Mouse (Mus musculus) kidney, adult 2 months (tissue): ENCODE data around the gene Tnfaip8l1. TPM values are rescaled to one million over a fixed set of nuclear protein-coding genes. Genes with fewer than 3 reads are reported as not detected.

Experiments
- DNase-seq: peaks from one replicate; pipeline ENCODE4 v3.0.0; 2021
- H3K27ac ChIP-seq: fragments of 200-500 bp; 2 replicates; pipeline ENCODE4 v1.5.1; 2012; ENCODE audit warnings: low read depth, low read length, control low read depth, inconsistent platforms; ENCODE audit not compliant: insufficient read depth
- H3K27me3 ChIP-seq: fragments of 200-500 bp; replicated peaks from 2 replicates; pipeline ENCODE4 v1.6.1; 2012; ENCODE audit warnings: mild to moderate bottlenecking, moderate library complexity, low read length, inconsistent platforms; ENCODE audit not compliant: control insufficient read depth, insufficient read depth
- H3K36me3 ChIP-seq: fragments of 200-500 bp; 2 replicates; pipeline ENCODE4 v1.6.1; 2012; ENCODE audit warnings: mild to moderate bottlenecking, moderate library complexity, low read length, inconsistent platforms; ENCODE audit not compliant: control insufficient read depth, insufficient read depth
- H3K4me1 ChIP-seq: fragments of 200-500 bp; 2 replicates; pipeline ENCODE4 v1.6.1; 2011; ENCODE audit warnings: low read length; ENCODE audit not compliant: control insufficient read depth, insufficient read depth
- H3K4me3 ChIP-seq: fragments of 200-500 bp; 2 replicates; pipeline ENCODE4 v1.5.1; 2011; ENCODE audit warnings: mild to moderate bottlenecking, low read depth, low read length, control low read depth; ENCODE audit not compliant: insufficient read depth
- CTCF ChIP-seq: fragments of 200-500 bp; conservative IDR thresholded peaks from 2 replicates; pipeline ENCODE4 v1.5.1; 2011; ENCODE audit warnings: low read depth, mild to moderate bottlenecking, control low read depth, low read length, moderate library complexity, mixed read lengths; ENCODE audit not compliant: insufficient read depth, insufficient read length
- POLR2A ChIP-seq: fragments of 200-500 bp; IDR thresholded peaks from one replicate; pipeline ENCODE4 v1.6.1; 2011; ENCODE audit warnings: low read depth, low read length, control low read depth
- WGBS: fragments of 180-500 bp; shearing (Covaris S2); methylation state at CpG from one replicate; pipeline ENCODE4 v1.1.7; 2018; 5-methylcytosine and 5-hydroxymethylcytosine counted together
- polyA plus RNA-seq: library from polyadenylated mRNA; depleted of rRNA; stranded (reverse); fragments of >200 nt; gene quantifications from 2 replicates; pipeline ENCODE4 v1.2.3, GENCODE M21; 2012

Tnfaip8l1 gene
- polyA plus RNA-seq, 1 experiment: 2.7 TPM

- H3K27ac ChIP-seq: no peak within 1 kb of the TSS
- no peaks in the 10 kb centered on the region for H3K36me3 ChIP-seq
- no peak for DNase-seq
- 2% methylated on average over 75 of the region's 79 CpGs for WGBS
- H3K4me3 ChIP-seq: peak within 1 kb of the TSS; percentile 68
- no peaks in the 10 kb centered on the region for H3K27me3 ChIP-seq
- TF ChIP-seq POLR2A (no peak), CTCF (no peak)
- no peaks in the 10 kb centered on the region for H3K4me1 ChIP-seq
These were observed 22.2 kb upstream of the Tnfaip8l1 start, which contains the start of gene Sema6b for GRCm38 (mm10) chr17:56139858-56140595. TSS of gene Sema6b (minus strand) at chr17:56140343.

GRCm38 (mm10) chr17:56141702-56142605, 20.3 kb upstream of the Tnfaip8l1 start:
- 3% methylated on average over 43 of the region's 47 CpGs for WGBS
- DNase-seq: no peak
- TF ChIP-seq CTCF: no peak
- TF ChIP-seq POLR2A: no peak
- no peaks in the 10 kb centered on the region for H3K27me3 ChIP-seq
- no peaks in the 10 kb centered on the region for H3K4me1 ChIP-seq
- H3K36me3 ChIP-seq: no peaks in the 10 kb centered on the region
- H3K4me3 ChIP-seq: no peak overlapping the region
- H3K27ac ChIP-seq: no peak overlapping the region

- Histone ChIP-seq H3K4me1 (no peaks in the 10 kb centered on the region), H3K4me3 (no peak overlapping the region), H3K27ac (no peak overlapping the region), H3K27me3 (no peaks in the 10 kb centered on the region), H3K36me3 (no peaks in the 10 kb centered on the region)
- DNase-seq: no peak
- no peak for TF ChIP-seq CTCF
- no peak for TF ChIP-seq POLR2A
- WGBS: 80% methylated on average over 9 of the region's 9 CpGs
These were observed 17.7 kb upstream of the Tnfaip8l1 start for GRCm38 (mm10) chr17:56144546-56144945.

- Histone ChIP-seq H3K4me3 (no peak overlapping the region), H3K36me3 (no peaks in the 10 kb centered on the region), H3K4me1 (no peaks in the 10 kb centered on the region), H3K27ac (no peak overlapping the region), H3K27me3 (no peaks in the 10 kb centered on the region)
- 31% methylated on average over 9 of the region's 9 CpGs for WGBS
- TF ChIP-seq CTCF: no peak
- TF ChIP-seq POLR2A: no peak
- DNase-seq: no peak
These were observed 16.1 kb upstream of the Tnfaip8l1 start for GRCm38 (mm10) chr17:56146131-56146530.

GRCm38 (mm10) chr17:56147420-56147819, 14.9 kb upstream of the Tnfaip8l1 start:
- H3K36me3 ChIP-seq: no peaks in the 10 kb centered on the region
- H3K27me3 ChIP-seq: no peaks in the 10 kb centered on the region

GRCm38 (mm10) chr17:56148280-56148679, 14.0 kb upstream of the Tnfaip8l1 start:
- no peaks in the 10 kb centered on the region for H3K4me1 ChIP-seq
- DNase-seq: no peak
- no peak for TF ChIP-seq POLR2A
- no peak for TF ChIP-seq CTCF
- no peaks in the 10 kb centered on the region for H3K27me3 ChIP-seq
- H3K27ac ChIP-seq: no peak overlapping the region
- WGBS: 30% methylated on average over 9 of the region's 9 CpGs
- H3K4me3 ChIP-seq: no peak overlapping the region
- no peaks in the 10 kb centered on the region for H3K36me3 ChIP-seq

More at GRCm38 (mm10) chr17:56147420-56147819, 14.9 kb upstream of the Tnfaip8l1 start:
- Histone ChIP-seq H3K4me1 (no peaks in the 10 kb centered on the region), H3K27ac (no peak overlapping the region), H3K4me3 (no peak overlapping the region)
- DNase-seq: no peak
- WGBS: 65% methylated on average over 12 of the region's 12 CpGs
- no peak for TF ChIP-seq CTCF
- TF ChIP-seq POLR2A: no peak

GRCm38 (mm10) chr17:56148790-56149618, 13.3 kb upstream of the Tnfaip8l1 start:
- DNase-seq: no peak
- TF ChIP-seq POLR2A (no peak), CTCF (no peak)
- Histone ChIP-seq H3K36me3 (no peaks in the 10 kb centered on the region), H3K4me1 (no peaks in the 10 kb centered on the region), H3K4me3 (no peak overlapping the region), H3K27me3 (no peaks in the 10 kb centered on the region), H3K27ac (no peak overlapping the region)
- WGBS: 6% methylated on average over 30 of the region's 30 CpGs
